Mouse (Mus musculus): ENCODE measurements around the gene Hsd17b3.

GRCm38 (mm10) chr13:64107535-64107934 is 18.5 kb upstream of the Hsd17b3 start:
- TF ChIP-seq POLR2A (IDR thresholded peaks at IDR 0.05; ENCODE audit: low read depth, low read length) (no peak), CTCF (conservative IDR thresholded peaks at IDR 0.05; ENCODE audit: insufficient read depth, insufficient read length, low read depth, low read length) (no peak)
